ENCODE assay signal across 7 mouse cellular contexts in genomic region chr5:147894455-147895076, GRCm38 (mm10). TPM values are rescaled to one million over a fixed set of nuclear protein-coding genes. Genes with fewer than 3 reads are reported as not detected.
A peak's percentile ranks its signal among the peaks of the same experiment; 100 is the strongest.
DNase-seq lines count a peak whose midpoint lies in the region; ATAC-seq and TF ChIP-seq lines count a peak whose summit lies in the region.

TSS of gene Slc46a3 (minus strand) at chr5:147894815.

- intact Hi-C loops in left cerebral cortex, postnatal 4 days (cut with DNase I), result no loop called here

- H3K4me1 ChIP-seq in intestine, postnatal 0 days (replicated peaks; ENCODE audit: control insufficient read depth, insufficient read depth, low read length), result 0 out of 2 replicates have a peak, but pooled peaks cover 7% of the 10 kb centered on the region
- H3K4me1 ChIP-seq in midbrain, embryonic 12.5 days, result peaks cover 18% of the 10 kb centered on the region
- peaks cover 14% of the 10 kb centered on the region; the same call in 1 of the 2 replicates for H3K4me1 ChIP-seq in small intestine, adult 2 months (ENCODE audit: control insufficient read depth, insufficient read depth, insufficient read length, low read length)

- H3K9me3 ChIP-seq in intestine, postnatal 0 days (ENCODE audit: control insufficient read depth), result no peaks in the 10 kb centered on the region
- H3K9me3 ChIP-seq in midbrain, embryonic 12.5 days, result no peaks in the 10 kb centered on the region

- peak; percentile 65 for TF ChIP-seq CTCF in intestine, postnatal 0 days (IDR thresholded peaks at IDR 0.05; ENCODE audit: low read depth)
- TF ChIP-seq CTCF in small intestine, adult 2 months (IDR thresholded peaks at IDR 0.05; ENCODE audit: extremely low read depth, insufficient read length, insufficient replicate concordance, low read depth, low read length), result peak; percentile 48; the same call in 1 of the 2 replicates

- H3K27ac ChIP-seq in intestine, postnatal 0 days (ENCODE audit: low read depth, low read length), result peak within 1 kb of the TSS; percentile 90
- H3K27ac ChIP-seq in midbrain, embryonic 12.5 days (replicated peaks), result 0 out of 2 replicates have a peak within 1 kb of the TSS, but pooled peaks have one; percentile 26
- peak within 1 kb of the TSS; percentile 97 for H3K27ac ChIP-seq in small intestine, adult 2 months (ENCODE audit: insufficient read depth, low read depth, low read length)

- peak; percentile 94 for DNase-seq in adrenal gland, adult 8-10 months
- DNase-seq in embryo, embryonic 9.5 days (ENCODE audit: extremely low spot score), result peak; percentile 97
- no peak for DNase-seq in gonadal fat pad, adult 2 months (ENCODE audit: low read depth)
- DNase-seq in left cerebral cortex, postnatal 4 days, result peak; percentile 94

- H3K4me3 ChIP-seq in intestine, postnatal 0 days (ENCODE audit: low read depth, low read length), result peak within 1 kb of the TSS; percentile 73
- H3K4me3 ChIP-seq in midbrain, embryonic 12.5 days, result peak within 1 kb of the TSS; percentile 69
- peak within 1 kb of the TSS; percentile 94 for H3K4me3 ChIP-seq in small intestine, adult 2 months (ENCODE audit: low read depth, low read length)

- peak within 1 kb of the TSS; percentile 93 for H3K4me2 ChIP-seq in intestine, postnatal 0 days (replicated peaks; ENCODE audit: low read depth)
- H3K4me2 ChIP-seq in midbrain, embryonic 12.5 days (replicated peaks), result peak within 1 kb of the TSS; percentile 88

- ATAC-seq in intestine, postnatal 0 days, result peak; percentile 90
- ATAC-seq in midbrain, embryonic 12.5 days (ENCODE audit: low FRiP score, low read depth), result peak; percentile 100

- TF ChIP-seq POLR2A in small intestine, adult 2 months (IDR thresholded peaks at IDR 0.05; ENCODE audit: low read depth, low read length), result peak; percentile 84

- H3K36me3 ChIP-seq in intestine, postnatal 0 days (ENCODE audit: control insufficient read depth, insufficient read depth), result no peaks in the 10 kb centered on the region
- H3K36me3 ChIP-seq in midbrain, embryonic 12.5 days, result no peaks in the 10 kb centered on the region
- H3K36me3 ChIP-seq in small intestine, adult 2 months (ENCODE audit: control insufficient read depth, insufficient read depth, low read length), result 0 out of 2 replicates have a peak, but pooled peaks cover 1% of the 10 kb centered on the region

- under 1% methylated on average over 47 of the region's 47 CpGs for WGBS in intestine, postnatal 0 days
- WGBS in midbrain, embryonic 12.5 days, result under 1% methylated on average over 43 of the region's 47 CpGs
- WGBS in small intestine, adult 2 months, result under 1% methylated on average over 47 of the region's 47 CpGs

- H3K9ac ChIP-seq in intestine, postnatal 0 days (ENCODE audit: low read depth, low read length), result peak within 1 kb of the TSS; percentile 81
- H3K9ac ChIP-seq in midbrain, embryonic 12.5 days (replicated peaks), result peak within 1 kb of the TSS; percentile 63

- H3K27me3 ChIP-seq in intestine, postnatal 0 days (replicated peaks; ENCODE audit: control insufficient read depth, insufficient read depth, low read length), result no peaks in the 10 kb centered on the region
- peaks cover 23% of the 10 kb centered on the region for H3K27me3 ChIP-seq in midbrain, embryonic 12.5 days
- H3K27me3 ChIP-seq in small intestine, adult 2 months (ENCODE audit: control insufficient read depth, insufficient read depth, low read length), result no peaks in the 10 kb centered on the region

RNA-seq across cellular contexts. Expression of gene Slc46a3, which starts in this region (rescaled TPM):
- 10 to 100 TPM; 15.2 to 32.1 (median 26.2) TPM for total RNA-seq in adrenal gland, adult 8-10 months (2022)
- 32.2 TPM in 2 replicates for polyA plus RNA-seq in gonadal fat pad, adult 2 months (2012; rRNA removed)
- polyA plus RNA-seq in intestine, postnatal 0 days (2015; fragmentation: Nextera tagmentation; extraction: Ambion mirVana), result 263 and 296 TPM in 2 replicates
- 1 to 10 TPM; 2.4 to 3.6 TPM for total RNA-seq in left cerebral cortex, postnatal 4 days (2021)
- polyA plus RNA-seq in midbrain, embryonic 12.5 days (2016; fragmentation: Nextera tagmentation; extraction: Ambion mirVana), result 4.7 and 6.4 TPM in 2 replicates
- 83.8 and 259 TPM in 2 replicates for polyA plus RNA-seq in small intestine, adult 2 months (2012; rRNA removed)

Comparison
In these comparisons a context has a peak if more than half of its experiments do, and no peak if none do; other contexts are left out.
1. H3K27ac ChIP-seq: peak in every context shown above with its lines; median percentile 97 in small intestine, adult 2 months; 90 in intestine, postnatal 0 days; 26 in midbrain, embryonic 12.5 days.